Mouse (Mus musculus) heart, postnatal 0 days (tissue): Measurements from ENCODE around the gene Rho.

Experiments used
- CTCF ChIP-seq: IDR thresholded peaks from 2 replicates; pipeline ENCODE4 v1.5.1; 2016; ENCODE audit warnings: antibody characterized with exemption, control low read depth, low read depth
- EP300 ChIP-seq: IDR thresholded peaks from 2 replicates; pipeline ENCODE4 v1.6.1; 2016; ENCODE audit warnings: antibody characterized with exemption, low read depth

GRCm38 (mm10) chr6:115914511-115915202 is 16.9 kb upstream of the Rho start:
- TF ChIP-seq EP300: no peak
- TF ChIP-seq CTCF: no peak
